Mouse (Mus musculus): ENCODE measurements around the gene Nudt16.
"Not testable (repeated sequence)": the region's sequence is repeated elsewhere in the genome, so short reads cannot be mapped to it uniquely, and the experiment has no call there.

Nudt16 gene

DNA sequence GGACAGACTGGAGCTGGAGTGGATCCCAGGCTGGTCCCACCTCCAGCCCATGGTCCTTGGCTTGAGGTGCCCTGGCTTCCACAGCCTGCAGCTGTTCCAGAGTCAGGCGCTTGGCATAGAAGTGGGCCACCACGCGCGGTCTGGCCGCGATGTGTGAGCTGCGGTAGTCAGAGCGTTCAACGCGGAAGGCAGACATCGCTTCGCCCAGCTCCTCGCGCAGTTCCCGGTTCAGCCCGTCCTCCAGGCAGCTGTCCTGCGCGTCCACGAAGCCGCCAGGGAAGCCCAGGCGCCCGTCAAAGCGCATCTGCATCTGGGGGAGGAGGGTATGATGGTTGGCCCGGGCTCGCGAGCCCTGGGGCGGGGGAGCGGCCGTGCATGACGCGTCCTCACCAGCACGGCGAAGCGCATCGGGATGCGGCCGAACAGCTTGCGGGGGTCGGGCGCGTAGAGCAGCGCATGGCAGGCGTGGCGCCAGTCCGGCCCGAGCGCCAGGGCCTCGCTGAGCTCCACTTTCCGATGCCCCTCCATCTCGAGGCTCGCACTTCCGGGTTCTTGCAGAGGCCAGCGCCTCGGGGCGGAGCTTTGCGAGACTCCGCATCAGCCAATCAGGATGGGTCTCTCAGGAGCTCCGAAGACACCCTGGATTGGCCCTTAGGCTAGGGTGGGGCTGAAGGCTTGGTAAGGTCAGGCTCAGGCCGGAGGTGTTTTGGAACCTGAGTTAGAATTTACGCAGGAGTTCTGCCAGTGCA is at the start of gene Nudt16:
Gene Nudt16 (minus strand): TSS at position 572 of the 749 bp plus-strand sequence.
- peak; percentile 92 for DNase-seq (ENCODE audit: low read depth, low spot score)

- DNase-seq (ENCODE audit: low read depth, low spot score): no peak
Observed at GRCm38 (mm10) chr9:105144992-105145391, 13.4 kb upstream of the Nudt16 start, which contains the start of gene 1700080E11Rik. TSS of gene 1700080E11Rik (minus strand) at chr9:105145092.

DNA sequence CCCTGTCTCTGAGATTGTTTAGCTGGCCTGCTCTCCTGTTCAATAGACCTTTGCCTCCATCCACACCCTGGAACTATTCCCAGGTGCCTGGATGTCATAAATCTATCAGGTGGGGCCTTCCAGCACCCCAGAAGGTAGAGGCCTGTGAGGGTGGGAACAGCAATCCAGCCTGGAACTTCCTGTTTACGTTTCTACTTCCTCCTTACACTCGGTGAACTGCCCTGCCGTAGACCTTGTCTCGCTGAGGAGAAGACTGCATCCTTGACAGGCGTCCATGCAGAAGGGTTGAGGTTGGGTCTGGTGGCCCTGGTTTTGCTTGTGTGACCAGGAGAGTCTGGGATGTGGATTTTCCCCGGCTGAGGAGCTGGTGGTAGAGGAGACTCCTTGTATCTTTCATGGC is 7.6 kb upstream of the Nudt16 start:
- no peak for DNase-seq (ENCODE audit: low read depth, low spot score)

DNA sequence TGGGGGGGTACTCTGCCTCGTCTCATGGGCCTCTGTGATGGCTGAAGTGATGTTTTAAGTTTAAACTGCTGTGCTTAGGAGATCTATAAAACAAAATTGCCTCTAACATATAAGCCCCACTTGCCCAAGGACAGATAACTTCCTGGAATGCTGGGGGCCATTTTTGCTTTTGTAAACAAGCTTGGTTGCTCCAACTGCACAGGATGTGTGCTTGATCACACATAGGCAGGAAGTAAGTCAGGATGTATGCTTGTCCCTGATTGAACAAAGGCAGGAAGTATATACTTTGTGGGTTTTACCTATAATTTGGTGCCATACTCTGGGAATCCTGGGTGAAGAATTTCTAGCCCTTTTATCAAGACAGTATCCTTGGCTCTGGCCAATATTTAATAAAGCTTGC is 4.8 kb upstream of the Nudt16 start:
- DNase-seq (ENCODE audit: low read depth, low spot score): no peak

GRCm38 (mm10) chr9:105134536-105134935 is 2.9 kb upstream of the Nudt16 start:
- no peak for DNase-seq (ENCODE audit: low read depth, low spot score)

GRCm38 (mm10) chr9:105132002-105132367 is 361 bp upstream of the Nudt16 start:
- DNase-seq (ENCODE audit: low read depth, low spot score): no peak

GRCm38 (mm10) chr9:105130331-105130730 is 1.3 kb downstream of the Nudt16 start:
- no peak for DNase-seq (ENCODE audit: low read depth, low spot score)

GRCm38 (mm10) chr9:105125206-105125605 is 6.4 kb downstream of the Nudt16 start:
- DNase-seq (ENCODE audit: low read depth, low spot score): not testable (repeated sequence)

GRCm38 (mm10) chr9:105103893-105104292 is 27.7 kb downstream of the Nudt16 start:
- DNase-seq (ENCODE audit: low read depth, low spot score): no peak

DNA sequence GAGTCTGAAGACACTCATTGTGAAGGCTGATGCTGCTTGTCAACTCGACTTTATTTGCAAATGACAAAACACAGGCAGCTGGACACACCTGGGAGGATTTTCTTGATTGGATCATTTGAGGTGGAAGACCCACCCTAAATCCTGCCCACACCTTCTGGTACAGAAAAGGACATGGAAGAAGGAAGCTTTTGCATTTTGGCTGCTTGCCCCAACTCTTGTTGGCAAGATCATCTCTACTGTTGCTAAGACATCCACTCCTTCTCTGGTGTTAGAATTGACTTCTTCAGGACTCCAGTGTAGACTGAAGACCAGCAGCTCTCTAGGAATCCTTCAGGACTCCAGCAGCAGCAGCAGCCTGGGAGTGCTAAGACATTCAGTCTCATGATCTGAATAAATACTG is 29.7 kb downstream of the Nudt16 start:
- peak; percentile 27 for DNase-seq (ENCODE audit: low read depth, low spot score)

DNA sequence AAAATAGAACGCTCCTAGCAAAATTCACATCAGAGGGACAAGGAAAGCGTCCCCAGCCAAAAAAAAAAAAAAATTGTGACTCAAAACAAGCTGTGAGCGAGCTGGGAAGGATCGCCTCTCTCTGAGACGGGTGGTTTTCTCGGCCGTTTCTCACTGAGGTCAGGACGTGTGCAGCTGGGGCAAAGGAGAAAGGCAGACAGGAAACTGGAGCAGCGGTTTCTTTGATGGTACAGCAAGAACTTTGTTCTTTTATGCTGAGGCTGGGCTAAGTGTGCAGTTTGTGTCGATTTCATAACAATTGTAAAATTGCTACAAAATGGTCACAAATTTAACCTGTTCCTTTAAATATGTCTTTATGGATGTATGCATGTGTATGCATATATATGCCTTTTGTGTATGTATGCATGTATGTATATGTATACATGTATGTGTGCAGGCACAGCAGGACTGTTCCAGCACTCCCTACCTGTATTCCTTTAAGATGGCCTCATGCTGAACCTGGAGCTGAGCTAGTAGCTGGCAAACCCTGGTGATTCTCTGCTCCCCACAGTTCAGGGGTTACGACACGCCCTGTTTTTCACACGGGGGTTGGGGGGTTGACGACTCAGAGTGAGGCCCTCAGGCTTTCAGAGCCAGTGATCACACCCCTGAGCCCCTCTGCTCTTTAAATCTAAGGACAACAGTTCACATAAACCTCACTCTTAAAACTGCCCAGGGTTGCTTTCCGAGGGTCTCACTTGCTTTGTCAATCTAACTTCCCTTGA is 30.6 kb downstream of the Nudt16 start:
- no peak for DNase-seq (ENCODE audit: low read depth, low spot score)

GRCm38 (mm10) chr9:105080246-105080645 is 51.4 kb downstream of the Nudt16 start:
- DNase-seq (ENCODE audit: low read depth, low spot score): no peak

All from telencephalon, adult 2 months (tissue).